Comparison of ENCODE assay signal across 9 mouse cellular contexts in the genomic region with DNA sequence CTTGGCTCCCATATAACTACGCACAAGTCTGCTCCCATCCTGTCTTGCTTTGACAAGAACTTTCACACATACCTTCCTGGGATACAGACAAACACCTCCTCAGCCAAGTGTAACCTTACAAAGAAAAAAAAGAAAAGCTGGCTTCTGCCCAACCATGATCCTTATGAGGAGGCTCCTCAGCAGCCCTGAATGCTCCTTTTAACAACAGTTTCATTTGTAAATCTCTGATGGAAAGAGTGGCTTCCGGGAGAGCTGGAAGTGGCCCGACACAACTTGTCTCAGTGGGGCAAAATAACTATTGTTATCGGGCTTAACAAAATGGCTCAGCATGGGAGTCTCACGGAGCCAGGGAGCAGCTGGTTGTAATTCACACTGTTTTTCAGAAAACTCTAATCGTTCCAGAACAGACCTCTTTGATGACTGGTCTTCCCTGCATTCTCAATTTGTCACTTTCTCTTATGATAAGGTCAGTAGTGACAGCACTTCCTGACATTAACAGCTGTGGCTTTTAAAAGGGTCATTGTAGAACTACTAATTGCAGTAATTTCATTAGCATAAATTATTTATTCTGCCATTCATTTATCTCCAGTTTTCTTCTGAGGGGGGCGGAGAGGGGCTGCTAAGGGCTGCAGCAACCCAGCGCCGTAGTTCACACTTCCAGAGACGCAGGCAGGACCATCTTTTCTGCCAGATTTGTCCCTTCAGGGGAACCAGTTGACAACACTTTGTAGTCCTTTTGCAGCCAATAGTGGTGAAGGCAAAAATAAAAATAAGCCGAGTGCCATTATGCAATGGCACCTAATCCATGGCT.
DNase-seq lines count a peak whose midpoint lies in the region; ATAC-seq lines count a peak whose summit lies in the region.
"Had no signal": no experiment of that assay in that cellular context is flagged by ENCODE, and none has a peak within 500 bp of the region (broad histone marks: within the 10 kb centered on the region; RNA-seq: fewer than 3 reads in every experiment).

No protein-coding gene starts in this region.

- peaks cover 14% of the 10 kb centered on the region; the same call in 1 of the 2 replicates for H3K4me1 ChIP-seq in kidney, embryonic 16.5 days (ENCODE audit: insufficient read depth, low read length)
- peaks cover 22% of the 10 kb centered on the region for H3K4me1 ChIP-seq in hindbrain, embryonic 10.5 days (replicated peaks)
- H3K4me1 ChIP-seq in midbrain, embryonic 14.5 days (ENCODE audit: control insufficient read depth, insufficient read depth, low read length) = peaks cover 12% of the 10 kb centered on the region

- H3K4me3 ChIP-seq in kidney, embryonic 16.5 days (ENCODE audit: low read length) = peak overlapping the region; percentile 23
- H3K4me3 ChIP-seq in hindbrain, embryonic 10.5 days = peak overlapping the region; percentile 29
- no peak overlapping the region for H3K4me3 ChIP-seq in midbrain, embryonic 14.5 days (replicated peaks; ENCODE audit: low read depth, low read length)

- H3K4me2 ChIP-seq in kidney, embryonic 16.5 days (replicated peaks; ENCODE audit: low read depth, low read length) = peak overlapping the region; percentile 37
- peak overlapping the region; percentile 41 for H3K4me2 ChIP-seq in midbrain, embryonic 14.5 days (ENCODE audit: low read length)

- H3K9me3 ChIP-seq in kidney, embryonic 16.5 days (ENCODE audit: low read length) = no peaks in the 10 kb centered on the region
- H3K9me3 ChIP-seq in hindbrain, embryonic 10.5 days = no peaks in the 10 kb centered on the region
- no peaks in the 10 kb centered on the region for H3K9me3 ChIP-seq in midbrain, embryonic 14.5 days (ENCODE audit: control insufficient read depth, low read length)

- 5% methylated on average over 11 of the region's 11 CpGs for WGBS in kidney, embryonic 16.5 days
- WGBS in hindbrain, embryonic 10.5 days = 6% methylated on average over 11 of the region's 11 CpGs
- WGBS in midbrain, embryonic 14.5 days = 9% methylated on average over 11 of the region's 11 CpGs

- ATAC-seq in kidney, embryonic 16.5 days (ENCODE audit: low FRiP score, low TSS enrichment) = peak; percentile 33; the same call in 1 of the 2 replicates
- ATAC-seq in midbrain, embryonic 14.5 days (ENCODE audit: low FRiP score, low TSS enrichment) = peak; percentile 46; the same call in 1 of the 2 replicates
- ATAC-seq: Patski had no signal

- no peak overlapping the region for H3K9ac ChIP-seq in kidney, embryonic 16.5 days (replicated peaks; ENCODE audit: low read length)
- no peak overlapping the region for H3K9ac ChIP-seq in midbrain, embryonic 14.5 days (replicated peaks; ENCODE audit: low read length)

- H3K27me3 ChIP-seq in kidney, embryonic 16.5 days (ENCODE audit: insufficient read depth, low read length) = peaks cover 10% of the 10 kb centered on the region; the same call in 1 of the 2 replicates
- H3K27me3 ChIP-seq in hindbrain, embryonic 10.5 days (ENCODE audit: insufficient read depth, poor library complexity, severe bottlenecking) = peaks cover 76% of the 10 kb centered on the region
- peaks cover 31% of the 10 kb centered on the region for H3K27me3 ChIP-seq in midbrain, embryonic 14.5 days (ENCODE audit: control insufficient read depth, insufficient read depth, low read length)

- DNase-seq in kidney, postnatal 36 days = no peak
- DNase-seq in embryo, embryonic 10 days (ENCODE audit: low spot score) = peak; percentile 66
- peak; percentile 38 for DNase-seq in hindbrain, embryonic 10.5 days (ENCODE audit: low spot score)
- peak; percentile 58 for DNase-seq in midbrain, embryonic 14.5 days
- DNase-seq in testis, postnatal 10 days (ENCODE audit: low spot score) = no peak
- no peak for DNase-seq in adipocyte (ENCODE audit: low spot score)
- no peak for DNase-seq in thymus, adult 18-20 months

- no peaks in the 10 kb centered on the region for H3K36me3 ChIP-seq in kidney, embryonic 16.5 days (ENCODE audit: insufficient read depth, low read length)
- H3K36me3 ChIP-seq in hindbrain, embryonic 10.5 days = no peaks in the 10 kb centered on the region
- no peaks in the 10 kb centered on the region for H3K36me3 ChIP-seq in midbrain, embryonic 14.5 days (ENCODE audit: control insufficient read depth, insufficient read depth, low read length)

- H3K27ac ChIP-seq in kidney, embryonic 16.5 days (ENCODE audit: low read length) = no peak overlapping the region
- no peak overlapping the region; the same call in 1 of the 2 replicates for H3K27ac ChIP-seq in hindbrain, embryonic 10.5 days
- H3K27ac ChIP-seq in midbrain, embryonic 14.5 days (replicated peaks; ENCODE audit: low read depth, low read length) = no peak overlapping the region

Comparison
In these comparisons a context has a peak if more than half of its experiments do, and no peak if none do; other contexts are left out.
1. DNase-seq: peak in embryo, embryonic 10 days (single experiment), hindbrain, embryonic 10.5 days (single experiment) and midbrain, embryonic 14.5 days (single experiment); none in kidney, postnatal 36 days (0 of 2), testis, postnatal 10 days (single experiment), adipocyte (single experiment) and thymus, adult 18-20 months (0 of 2).